Mouse (Mus musculus): ENCODE data around the gene Gfy. TPM values are rescaled to one million over a fixed set of nuclear protein-coding genes. Genes with fewer than 3 reads are reported as not detected.

Gfy gene
- polyA plus RNA-seq, 1 experiment from 2014 or later, result not detected

DNA sequence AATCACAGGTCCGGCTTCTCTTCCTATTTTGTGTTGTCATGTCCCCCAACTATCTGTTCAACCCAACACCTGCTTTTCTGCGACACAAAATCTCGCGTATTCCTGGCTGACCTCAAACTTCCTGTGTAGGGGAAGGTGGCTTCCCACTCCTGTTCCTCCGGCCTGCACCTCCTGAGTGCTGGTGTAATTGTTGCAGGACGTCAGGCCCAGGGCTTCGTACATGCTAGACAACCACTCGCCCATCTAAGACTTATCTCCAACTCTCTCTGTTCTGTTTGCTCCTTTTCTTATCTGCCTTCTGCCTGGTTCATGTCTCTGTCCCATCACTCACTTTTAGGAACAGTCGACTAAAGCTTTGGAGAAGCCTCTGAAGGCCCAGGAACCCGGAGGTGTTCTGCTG lies 31.7 kb upstream of the Gfy start:
- ATAC-seq (ENCODE audit: extremely low read depth, insufficient number of reproducible peaks, low FRiP score, low TSS enrichment), result no peak
- Histone ChIP-seq H3K27ac (replicated peaks) (no peak overlapping the region), H3K36me3 (no peaks in the 10 kb centered on the region), H3K4me3 (0 out of 2 replicates have a peak overlapping the region, but pooled peaks have one; percentile 29), H3K9me3 (0 out of 2 replicates have a peak, but pooled peaks cover 3% of the 10 kb centered on the region), H3K9ac (no peak overlapping the region), H3K4me1 (peaks cover 13% of the 10 kb centered on the region), H3K4me2 (0 out of 2 replicates have a peak overlapping the region, but pooled peaks have one; percentile 59), H3K27me3 (replicated peaks) (peaks cover 36% of the 10 kb centered on the region)
- WGBS, result 40% methylated on average over 10 of the region's 10 CpGs

DNA sequence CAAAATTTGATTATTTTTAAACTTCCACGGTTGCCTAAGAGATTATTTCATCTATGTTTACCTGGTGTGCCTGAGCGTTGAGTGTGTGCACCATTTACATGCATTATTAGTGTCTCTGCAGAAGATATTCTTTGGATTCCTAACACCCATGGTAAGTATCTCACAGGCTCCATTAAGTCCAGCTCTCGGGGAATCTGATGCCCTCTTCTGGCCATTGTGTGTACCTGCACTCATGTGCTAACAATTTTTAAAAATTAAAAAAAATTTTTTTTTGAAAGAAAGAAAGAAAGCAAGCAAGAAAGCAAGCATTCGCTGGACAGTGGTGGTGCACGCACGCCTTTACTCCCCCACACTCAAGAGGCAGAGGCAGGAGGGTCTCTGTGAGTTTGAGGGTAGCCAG lies 28.9 kb upstream of the Gfy start:
- Histone ChIP-seq H3K36me3 (no peaks in the 10 kb centered on the region), H3K9me3 (0 out of 2 replicates have a peak, but pooled peaks cover 3% of the 10 kb centered on the region), H3K4me3 (no peak overlapping the region), H3K9ac (no peak overlapping the region), H3K4me1 (peaks cover 17% of the 10 kb centered on the region), H3K4me2 (no peak overlapping the region), H3K27me3 (replicated peaks) (peaks cover 36% of the 10 kb centered on the region), H3K27ac (replicated peaks) (no peak overlapping the region)
- ATAC-seq (ENCODE audit: extremely low read depth, insufficient number of reproducible peaks, low FRiP score, low TSS enrichment), result no peak
- WGBS, result 70% methylated on average over 6 of the region's 6 CpGs

DNA sequence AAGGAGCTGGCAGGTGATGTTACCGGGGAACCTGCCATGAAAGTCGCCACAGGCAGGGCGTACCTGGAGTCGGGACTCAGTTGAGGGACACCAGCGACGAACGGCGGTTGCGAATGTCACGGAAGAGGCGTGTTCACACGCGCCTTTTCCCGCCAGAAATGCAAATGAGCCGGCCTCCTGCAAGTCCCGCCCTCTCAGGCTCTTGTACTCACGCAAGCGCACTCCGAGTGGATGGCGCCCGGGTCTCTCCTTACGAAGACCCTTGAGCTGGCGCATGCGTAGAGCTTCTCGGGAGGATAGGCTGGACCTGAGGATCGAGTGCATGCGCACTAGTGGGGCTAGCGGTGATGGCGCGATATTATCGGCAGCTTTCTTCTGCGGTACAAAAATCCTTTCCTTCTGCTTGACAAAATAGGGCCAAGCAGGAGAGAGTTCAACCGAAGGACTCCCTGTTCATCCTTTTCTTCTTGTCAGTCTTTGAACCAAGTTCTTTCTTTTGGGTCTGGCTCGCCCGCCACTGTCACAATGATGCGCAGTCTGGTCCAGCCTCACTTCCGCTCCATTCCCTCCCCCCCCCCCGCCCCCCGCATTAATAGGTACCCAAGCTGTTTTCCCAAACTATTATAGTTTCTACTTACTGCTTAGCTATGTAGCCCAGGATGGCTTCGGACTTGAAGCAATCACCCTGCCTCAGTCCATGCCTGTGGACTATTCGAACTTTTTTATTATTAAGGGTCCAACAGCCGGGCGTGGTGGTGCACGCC lies 25.2 kb upstream of the Gfy start, which contains the start of gene Ccdc155:
Gene Ccdc155, minus strand, starts transcription at position 513 of the 764 bp plus-strand sequence.
- 0 out of 2 replicates have a peak, but pooled peaks cover 3% of the 10 kb centered on the region for H3K9me3 ChIP-seq
- peak; percentile 75; the same call in 1 of the 2 replicates for ATAC-seq (ENCODE audit: extremely low read depth, insufficient number of reproducible peaks, low FRiP score, low TSS enrichment)
- H3K36me3 ChIP-seq, result no peaks in the 10 kb centered on the region
- peak within 1 kb of the TSS; percentile 76 for H3K9ac ChIP-seq
- 0 out of 2 replicates have a peak, but pooled peaks cover 8% of the 10 kb centered on the region for H3K27me3 ChIP-seq (replicated peaks)
- H3K4me3 ChIP-seq, result peak within 1 kb of the TSS; percentile 54
- H3K4me2 ChIP-seq, result peak within 1 kb of the TSS; percentile 70
- H3K27ac ChIP-seq (replicated peaks), result no peak within 1 kb of the TSS
- 9% methylated on average over 41 of the region's 44 CpGs for WGBS
- peaks cover 11% of the 10 kb centered on the region; the same call in 1 of the 2 replicates for H3K4me1 ChIP-seq

DNA sequence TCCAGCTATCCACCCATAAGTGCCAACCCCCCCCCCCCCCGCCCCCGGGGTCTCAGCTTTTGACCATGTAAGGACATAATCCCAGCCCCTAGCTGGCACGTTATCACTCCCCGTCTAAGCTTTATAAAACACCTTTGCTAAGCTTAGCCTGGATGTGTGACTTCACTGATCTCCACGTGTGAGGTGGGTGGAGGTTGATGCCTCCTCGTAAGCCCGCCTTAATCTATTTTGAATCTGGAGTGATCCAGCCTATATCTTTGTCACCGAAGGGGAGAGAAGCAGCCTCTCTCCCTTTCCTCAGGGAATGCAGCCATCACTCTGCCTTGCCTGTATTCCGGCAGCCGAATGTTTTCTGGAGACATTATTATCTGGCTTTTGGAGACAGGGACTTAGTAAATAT lies 23.3 kb upstream of the Gfy start:
- no peaks in the 10 kb centered on the region for H3K9me3 ChIP-seq
- peak overlapping the region; percentile 66 for H3K27ac ChIP-seq (replicated peaks)
- H3K4me2 ChIP-seq, result no peak overlapping the region
- H3K27me3 ChIP-seq (replicated peaks), result peaks cover 17% of the 10 kb centered on the region; the same call in 1 of the 2 replicates
- H3K4me3 ChIP-seq, result no peak overlapping the region
- WGBS, result 15% methylated on average over 9 of the region's 10 CpGs
- H3K9ac ChIP-seq, result peak overlapping the region; percentile 62
- ATAC-seq (ENCODE audit: extremely low read depth, insufficient number of reproducible peaks, low FRiP score, low TSS enrichment), result no peak
- no peaks in the 10 kb centered on the region for H3K36me3 ChIP-seq
- H3K4me1 ChIP-seq, result peaks cover 11% of the 10 kb centered on the region; the same call in 1 of the 2 replicates

DNA sequence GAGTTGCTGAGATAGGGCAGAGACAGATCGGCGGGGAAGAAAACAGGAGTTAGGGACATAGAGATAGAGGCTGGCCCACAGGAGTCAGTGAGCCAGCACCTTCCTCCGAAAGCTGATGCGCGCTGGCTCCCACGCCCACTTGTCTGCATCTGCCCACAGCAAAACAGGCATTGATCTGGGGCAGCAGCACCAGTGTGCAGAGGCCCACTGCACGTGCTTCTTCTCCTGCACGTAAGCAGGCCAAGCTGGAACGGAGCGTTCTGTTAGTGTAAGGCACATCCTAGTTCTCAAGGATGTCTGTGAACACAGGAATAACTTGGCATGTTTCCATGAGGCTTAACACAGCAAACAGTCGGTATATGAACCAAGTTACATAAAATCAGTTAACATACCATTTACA lies 19.6 kb upstream of the Gfy start:
- Histone ChIP-seq H3K4me2 (no peak overlapping the region), H3K36me3 (no peaks in the 10 kb centered on the region), H3K9ac (no peak overlapping the region), H3K9me3 (no peaks in the 10 kb centered on the region), H3K4me1 (peaks cover 23% of the 10 kb centered on the region), H3K27me3 (replicated peaks) (peaks cover 23% of the 10 kb centered on the region), H3K4me3 (no peak overlapping the region), H3K27ac (replicated peaks) (no peak overlapping the region)
- WGBS, result 72% methylated on average over 11 of the region's 11 CpGs
- ATAC-seq (ENCODE audit: extremely low read depth, insufficient number of reproducible peaks, low FRiP score, low TSS enrichment), result no peak

DNA sequence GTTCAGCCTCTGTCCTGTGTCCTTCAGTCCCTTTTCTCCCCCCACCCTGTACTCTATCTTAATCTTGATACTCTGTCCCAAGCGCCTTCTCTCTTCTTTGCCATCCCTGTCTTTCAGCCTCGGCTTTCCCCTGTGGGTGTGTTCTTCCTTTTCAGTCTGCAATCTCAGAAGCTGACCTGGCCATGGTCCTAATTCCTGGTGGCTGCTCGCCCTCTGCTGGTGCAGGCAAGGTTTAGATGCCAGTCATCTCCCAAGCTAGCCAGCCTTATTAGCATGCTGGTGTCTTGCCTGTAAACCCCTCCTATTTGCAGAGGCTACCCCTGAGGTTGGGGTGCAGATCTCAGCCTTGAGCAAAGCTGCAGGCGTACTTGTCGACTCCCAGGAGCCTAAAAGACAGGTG lies 19.1 kb upstream of the Gfy start:
- Histone ChIP-seq H3K36me3 (no peaks in the 10 kb centered on the region), H3K4me2 (no peak overlapping the region), H3K27me3 (replicated peaks) (peaks cover 29% of the 10 kb centered on the region), H3K9me3 (no peaks in the 10 kb centered on the region), H3K4me1 (peaks cover 23% of the 10 kb centered on the region), H3K9ac (no peak overlapping the region), H3K27ac (replicated peaks) (no peak overlapping the region), H3K4me3 (no peak overlapping the region)
- no peak for ATAC-seq (ENCODE audit: extremely low read depth, insufficient number of reproducible peaks, low FRiP score, low TSS enrichment)
- WGBS, result 4% methylated on average over 5 of the region's 5 CpGs

DNA sequence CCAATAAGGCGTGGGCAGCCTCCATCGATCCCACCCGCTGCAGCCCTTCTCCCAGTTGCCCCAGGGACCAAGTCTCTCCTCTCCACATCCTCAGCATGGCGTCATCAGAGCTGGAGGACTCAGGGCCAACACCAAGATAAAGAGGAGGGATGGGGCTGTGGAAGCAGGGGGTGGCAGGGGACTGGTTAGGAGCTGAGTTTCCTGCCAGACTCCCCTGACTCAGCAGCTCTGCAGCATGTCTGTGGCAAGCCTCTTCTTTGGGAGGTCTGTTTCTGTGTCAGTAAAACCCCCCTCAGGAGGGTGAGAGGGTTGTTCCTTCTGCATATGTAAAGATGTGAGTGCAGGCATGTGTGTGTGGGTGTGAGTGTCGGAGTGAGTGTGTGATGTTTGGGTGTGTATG lies 17.6 kb upstream of the Gfy start:
- Histone ChIP-seq H3K4me3 (no peak overlapping the region), H3K4me1 (peaks cover 19% of the 10 kb centered on the region), H3K9me3 (no peaks in the 10 kb centered on the region), H3K27ac (replicated peaks) (no peak overlapping the region), H3K4me2 (no peak overlapping the region), H3K9ac (no peak overlapping the region), H3K27me3 (replicated peaks) (peaks cover 39% of the 10 kb centered on the region), H3K36me3 (no peaks in the 10 kb centered on the region)
- WGBS, result 56% methylated on average over 5 of the region's 5 CpGs
- ATAC-seq (ENCODE audit: extremely low read depth, insufficient number of reproducible peaks, low FRiP score, low TSS enrichment), result no peak

DNA sequence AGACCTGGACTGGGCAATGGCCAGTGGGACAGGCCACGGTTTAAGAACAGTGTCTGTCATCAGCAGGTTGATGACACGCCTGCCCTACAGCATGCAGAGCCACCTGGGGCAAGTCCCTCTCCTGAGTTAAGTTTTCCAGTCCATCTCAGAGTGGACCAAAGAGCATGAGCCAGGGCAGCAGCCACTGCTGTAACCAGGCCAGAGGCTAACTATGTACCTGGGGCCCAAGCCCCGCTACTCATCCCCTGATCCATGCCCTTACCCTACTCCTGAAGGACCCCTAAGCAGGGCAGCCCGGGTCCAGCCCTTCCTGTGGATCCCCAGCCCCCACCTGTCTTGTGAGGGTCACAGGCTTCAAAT lies 16.8 kb upstream of the Gfy start:
- Histone ChIP-seq H3K9me3 (no peaks in the 10 kb centered on the region), H3K36me3 (no peaks in the 10 kb centered on the region), H3K27ac (replicated peaks) (no peak overlapping the region), H3K9ac (no peak overlapping the region), H3K4me2 (no peak overlapping the region), H3K27me3 (replicated peaks) (peaks cover 47% of the 10 kb centered on the region), H3K4me3 (no peak overlapping the region), H3K4me1 (peaks cover 26% of the 10 kb centered on the region)
- no peak for ATAC-seq (ENCODE audit: extremely low read depth, insufficient number of reproducible peaks, low FRiP score, low TSS enrichment)
- 71% methylated on average over 4 of the region's 4 CpGs for WGBS

DNA sequence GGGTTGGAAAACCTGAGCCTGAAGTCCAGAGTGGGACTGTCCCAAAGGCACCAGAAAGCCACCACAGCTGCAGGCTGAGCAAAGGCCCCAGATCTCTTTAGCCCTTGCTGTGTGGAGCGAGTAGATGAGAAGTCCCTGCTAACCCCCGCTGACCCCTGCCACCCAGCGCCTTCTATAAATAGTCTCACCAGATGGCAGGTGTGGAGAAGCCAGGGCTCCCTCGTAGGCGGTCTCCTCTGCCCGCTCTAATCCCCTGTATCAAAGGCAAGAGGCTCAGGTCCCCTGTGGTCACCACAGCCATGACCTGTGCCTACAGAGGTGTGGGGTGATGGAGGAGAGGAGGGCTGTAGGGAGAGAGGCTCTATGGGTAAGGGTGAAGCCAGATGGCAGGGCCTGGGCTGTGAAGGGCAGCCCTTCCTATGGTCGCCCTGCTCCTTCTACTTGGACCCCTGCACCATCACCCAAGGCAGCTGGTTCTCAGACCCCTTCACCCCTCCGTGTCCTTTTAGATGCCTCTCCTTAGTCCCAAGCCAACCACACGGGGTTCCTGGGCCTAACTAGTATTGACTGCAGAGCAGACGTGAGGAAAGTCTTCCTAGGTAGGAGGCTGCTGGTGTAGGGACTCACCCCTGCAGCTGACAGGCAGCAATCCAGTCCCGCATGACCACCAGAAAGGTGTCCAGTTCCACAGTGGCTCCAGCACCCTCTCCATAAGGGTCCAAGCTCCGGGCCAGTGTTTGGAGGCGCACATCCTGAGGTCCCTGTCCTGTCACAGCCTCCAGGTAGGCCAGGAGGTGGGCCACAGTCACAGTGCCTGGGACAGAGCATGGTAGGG lies 16.2 kb upstream of the Gfy start:
- WGBS, result 51% methylated on average over 13 of the region's 13 CpGs
- Histone ChIP-seq H3K36me3 (no peaks in the 10 kb centered on the region), H3K27me3 (replicated peaks) (peaks cover 53% of the 10 kb centered on the region), H3K4me2 (no peak overlapping the region), H3K9ac (no peak overlapping the region), H3K27ac (replicated peaks) (no peak overlapping the region), H3K9me3 (no peaks in the 10 kb centered on the region), H3K4me3 (no peak overlapping the region), H3K4me1 (peaks cover 26% of the 10 kb centered on the region)
- no peak for ATAC-seq (ENCODE audit: extremely low read depth, insufficient number of reproducible peaks, low FRiP score, low TSS enrichment)

DNA sequence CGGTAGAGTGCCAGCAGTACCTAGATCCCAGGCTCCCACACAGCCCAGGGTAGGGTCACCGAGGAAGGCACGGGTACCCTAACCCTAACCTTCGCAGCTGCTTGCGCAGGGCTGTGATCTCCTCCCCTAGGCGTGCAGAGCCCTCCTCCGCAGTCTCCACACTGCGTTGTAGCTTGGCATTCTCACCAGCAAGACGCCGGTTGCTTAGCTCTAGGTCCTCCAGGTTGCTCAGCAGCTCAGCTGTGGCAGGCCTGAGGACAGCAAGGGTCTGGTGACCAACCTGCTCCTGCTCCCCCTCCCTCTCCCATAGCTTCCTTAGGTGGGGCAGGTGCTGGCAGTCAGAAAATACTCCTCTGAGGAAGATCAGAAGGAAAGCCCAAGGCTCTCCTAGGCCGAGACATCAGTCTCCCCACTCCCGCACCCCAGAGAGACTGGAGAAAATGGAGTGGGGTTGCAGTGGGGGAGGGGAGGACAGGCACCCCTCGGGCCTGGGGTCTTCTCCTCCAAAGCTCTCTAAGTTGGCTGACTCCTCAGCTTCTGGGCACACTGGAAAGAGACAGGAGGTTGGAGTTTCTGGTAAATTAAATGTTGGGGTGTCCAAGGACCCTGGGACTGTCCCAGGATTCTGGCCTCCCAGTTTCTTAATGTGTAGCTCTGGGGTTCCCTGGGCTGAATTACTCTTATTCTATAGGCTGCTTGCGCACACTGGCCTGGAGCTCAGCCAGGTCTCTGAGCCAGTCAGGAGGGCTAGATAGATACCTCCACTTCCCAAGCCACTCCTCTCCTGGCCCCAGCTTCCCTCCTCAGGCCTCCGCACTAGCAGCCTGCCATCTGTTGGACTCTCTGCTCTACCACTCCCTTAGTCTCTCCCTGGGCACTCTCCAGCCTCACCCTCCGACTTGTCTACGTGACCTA lies 14.8 kb upstream of the Gfy start:
- Histone ChIP-seq H3K4me3 (no peak overlapping the region), H3K9ac (no peak overlapping the region), H3K27me3 (replicated peaks) (peaks cover 62% of the 10 kb centered on the region), H3K36me3 (no peaks in the 10 kb centered on the region), H3K4me2 (no peak overlapping the region), H3K9me3 (no peaks in the 10 kb centered on the region), H3K4me1 (peaks cover 26% of the 10 kb centered on the region), H3K27ac (replicated peaks) (no peak overlapping the region)
- no peak for ATAC-seq (ENCODE audit: extremely low read depth, insufficient number of reproducible peaks, low FRiP score, low TSS enrichment)
- WGBS, result 74% methylated on average over 17 of the region's 17 CpGs

DNA sequence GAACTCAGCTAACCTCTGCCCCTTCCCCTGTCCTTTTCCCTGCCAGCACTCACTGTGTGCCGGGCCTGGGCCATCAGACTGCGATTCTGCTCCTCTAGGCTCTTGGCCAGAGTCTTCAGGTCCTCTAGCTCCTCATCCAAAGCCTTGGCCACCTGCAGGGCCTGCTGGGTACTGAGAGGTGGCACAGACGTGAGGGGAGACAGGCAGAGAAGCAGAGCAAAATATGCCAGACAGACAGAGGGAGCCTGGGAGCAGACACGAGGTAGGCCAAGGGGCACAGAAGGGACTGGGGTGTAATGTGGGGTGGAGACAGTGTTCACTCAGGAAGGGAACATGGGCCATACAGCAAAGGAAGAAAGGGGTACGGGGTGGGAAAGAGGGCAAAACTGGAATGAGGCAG lies 14.0 kb upstream of the Gfy start:
- no peak overlapping the region for H3K4me3 ChIP-seq
- no peak for ATAC-seq (ENCODE audit: extremely low read depth, insufficient number of reproducible peaks, low FRiP score, low TSS enrichment)
- H3K27me3 ChIP-seq (replicated peaks), result peaks cover 63% of the 10 kb centered on the region
- WGBS, result 63% methylated on average over 5 of the region's 5 CpGs
- no peak overlapping the region for H3K4me2 ChIP-seq
- no peak overlapping the region for H3K27ac ChIP-seq (replicated peaks)
- H3K9ac ChIP-seq, result no peak overlapping the region
- H3K36me3 ChIP-seq, result no peaks in the 10 kb centered on the region
- H3K9me3 ChIP-seq, result no peaks in the 10 kb centered on the region
- H3K4me1 ChIP-seq, result peaks cover 26% of the 10 kb centered on the region

All from heart, embryonic 13.5 days (tissue).